Mouse (Mus musculus) heart, postnatal 14 days (tissue): ENCODE data around the gene Macrod1. TPM values are rescaled to one million over a fixed set of nuclear protein-coding genes. Genes with fewer than 3 reads are reported as not detected.

ENCODE experiments used
- DNase-seq, 2 experiments: peaks; one replicate each; pipeline ENCODE4 v3.0.0; 2021 to 2022
- intact Hi-C: fragments of 180-260 bp; cut with DNase I; formaldehyde crosslinking; loops from one replicate; pipeline ENCODE4 v1.15.1; 2025
- total RNA-seq, 2 experiments: library from RNA; stranded (reverse); gene quantifications; 2 replicates each; pipeline ENCODE4 v1.2.3; 2021

Gene Macrod1
- total RNA-seq, 2 experiments from 2014 or later, result 181 to 186 TPM

- DNase-seq, result peak; percentile 26 to 52
- intact Hi-C loops, result no loop called here
These were observed 51.7 kb downstream of the Macrod1 start for GRCm38 (mm10) chr19:7108114-7108905.

- intact Hi-C loops, result no loop called here
- DNase-seq, result no peak
These were observed 53.5 kb downstream of the Macrod1 start for GRCm38 (mm10) chr19:7110097-7110496.

GRCm38 (mm10) chr19:7110875-7111274 lies 54.3 kb downstream of the Macrod1 start:
- no peak for DNase-seq
- intact Hi-C loops, result no loop called here

- no peak for DNase-seq
- intact Hi-C loops, result no loop called here
These were observed 54.7 kb downstream of the Macrod1 start for GRCm38 (mm10) chr19:7111309-7111708.

- DNase-seq, result no peak
- intact Hi-C loops, result no loop called here
These were observed 55.1 kb downstream of the Macrod1 start for GRCm38 (mm10) chr19:7111710-7112109.

- intact Hi-C loops, result no loop called here
- no peak for DNase-seq
These were observed 56.0 kb downstream of the Macrod1 start for GRCm38 (mm10) chr19:7112628-7113027.

GRCm38 (mm10) chr19:7113574-7113973 lies 57.0 kb downstream of the Macrod1 start:
- DNase-seq, result no peak
- intact Hi-C loops, result no loop called here

GRCm38 (mm10) chr19:7116038-7116731 lies 59.6 kb downstream of the Macrod1 start:
- intact Hi-C loops, result no loop called here
- no peak for DNase-seq

- DNase-seq, result no peak
- intact Hi-C loops, result no loop called here
These were observed 60.5 kb downstream of the Macrod1 start for GRCm38 (mm10) chr19:7117141-7117540.

- DNase-seq, result no peak
- intact Hi-C loops, result no loop called here
These were observed 61.2 kb downstream of the Macrod1 start for GRCm38 (mm10) chr19:7117653-7118307.

GRCm38 (mm10) chr19:7121252-7121651 lies 64.6 kb downstream of the Macrod1 start:
- no peak for DNase-seq

GRCm38 (mm10) chr19:7122277-7122676 lies 65.7 kb downstream of the Macrod1 start:
- peak; percentile 46 to 78 for DNase-seq
- intact Hi-C loops, result no loop called here

More at GRCm38 (mm10) chr19:7121252-7121651, 64.6 kb downstream of the Macrod1 start:
- intact Hi-C loops, result no loop called here

GRCm38 (mm10) chr19:7122698-7123306 lies 66.2 kb downstream of the Macrod1 start:
- intact Hi-C loops, result no loop called here
- DNase-seq, result no peak

GRCm38 (mm10) chr19:7125526-7126156 lies 69.0 kb downstream of the Macrod1 start:
- DNase-seq, result no peak
- intact Hi-C loops, result no loop called here

- intact Hi-C loops, result no loop called here
- DNase-seq, result no peak
These were observed 69.6 kb downstream of the Macrod1 start for GRCm38 (mm10) chr19:7126209-7126608.

- intact Hi-C loops, result no loop called here
- no peak for DNase-seq
These were observed 70.3 kb downstream of the Macrod1 start for GRCm38 (mm10) chr19:7126933-7127332.

GRCm38 (mm10) chr19:7128551-7129475 lies 72.2 kb downstream of the Macrod1 start:
- no peak for DNase-seq
- intact Hi-C loops, result no loop called here

GRCm38 (mm10) chr19:7130317-7130716 lies 73.7 kb downstream of the Macrod1 start:
- intact Hi-C loops, result no loop called here
- DNase-seq, result no peak

- intact Hi-C loops, result no loop called here
- no peak for DNase-seq
These were observed 76.8 kb downstream of the Macrod1 start for GRCm38 (mm10) chr19:7133436-7133835.
